Mouse (Mus musculus): ENCODE data around the gene Prpf4. TPM values are rescaled to one million over a fixed set of nuclear protein-coding genes. Genes with fewer than 3 reads are reported as not detected.

Gene Prpf4
- total and polyA plus RNA-seq, 3 experiments, result 18.1 to 33.7 (median 33.5) TPM

DNA sequence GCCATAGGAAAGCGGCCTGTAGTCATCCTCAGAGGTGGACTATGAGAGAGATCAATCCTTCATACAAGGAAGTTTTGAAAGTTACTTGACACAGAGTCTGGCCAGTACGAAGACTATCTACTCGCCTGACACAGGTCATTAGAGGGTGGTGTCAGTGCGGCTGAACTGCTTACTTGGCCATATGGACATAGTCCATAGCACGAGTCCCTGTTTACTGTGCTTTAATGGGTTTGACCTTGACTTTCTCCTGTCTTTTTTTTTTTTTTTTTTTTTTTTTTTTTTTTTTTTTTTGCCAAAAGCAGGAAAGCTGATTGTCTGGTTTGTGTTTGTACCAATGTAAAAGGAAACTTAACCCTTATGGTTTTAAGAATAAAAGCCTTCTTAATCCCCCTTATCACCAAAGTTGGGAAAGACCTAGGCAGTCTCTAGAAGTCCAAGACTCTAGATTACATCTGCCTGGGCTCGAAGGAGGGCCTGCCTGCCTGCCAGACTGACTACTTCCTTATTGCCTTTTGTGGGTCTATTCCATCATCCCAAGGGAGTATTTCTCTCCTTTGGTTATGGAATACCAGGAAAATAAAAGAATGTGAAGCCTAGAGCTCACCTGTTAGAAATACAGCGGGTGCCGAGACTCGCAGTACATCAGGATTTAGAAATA lies 28.7 kb upstream of the Prpf4 start:
- no peak overlapping the region for H3K4me2 ChIP-seq (ENCODE audit: insufficient read depth, low read depth, poor library complexity, severe bottlenecking)
- no peak overlapping the region for H3K4me3 ChIP-seq (replicated peaks in 1 of 3; ENCODE audit: low read depth in 2 of 3, low read length in 2 of 3, poor library complexity in 1 of 3)
- H3K4me1 ChIP-seq (ENCODE audit: control insufficient read depth in 1 of 2, insufficient read depth in 2 of 2), result peaks cover 0 to 3% of the 10 kb centered on the region in 2 experiments; a peak in 1 of 4 replicates
- no peak for DNase-seq (ENCODE audit: extremely low read depth)
- H3K36me3 ChIP-seq (replicated peaks in 1 of 2; ENCODE audit: control insufficient read depth in 1 of 2, insufficient read depth in 1 of 2, low read length in 1 of 2), result peaks cover 4 to 27% of the 10 kb centered on the region in 2 experiments
- in situ Hi-C loops (cut with MboI; ENCODE audit: low pct_ligation_motif_present, low pct_unique_long_range_greater_than_20kb, low sequenced_read_pairs) (no loop called here), dilution Hi-C loops (cut with MboI; ENCODE audit: extremely low pct_ligation_motif_present, extremely low pct_unique_long_range_greater_than_20kb, low sequenced_read_pairs) (no loop called here)
- no peak overlapping the region for H3K27ac ChIP-seq (ENCODE audit: insufficient read depth, low read depth)
- TF ChIP-seq RAD21 (IDR thresholded peaks at IDR 0.05; ENCODE audit: low read depth, low read length) (no peak), ZNF384 (IDR thresholded peaks at IDR 0.05; ENCODE audit: low read depth, low read length) (peak; percentile 50; the same call in 1 of the 2 replicates), TBP (conservative IDR thresholded peaks at IDR 0.05; ENCODE audit: low read depth, low read length) (no peak)
- H3K9ac ChIP-seq (ENCODE audit: insufficient read depth, low read depth), result no peak overlapping the region
- H3K27me3 ChIP-seq (replicated peaks), result no peaks in the 10 kb centered on the region
- H3K9me3 ChIP-seq (replicated peaks; ENCODE audit: low read length), result no peaks in the 10 kb centered on the region
- H3K79me2 ChIP-seq (replicated peaks; ENCODE audit: control insufficient read depth, extremely low read depth, insufficient read depth, poor library complexity, severe bottlenecking), result no peaks in the 10 kb centered on the region; the same call in 1 of the 2 replicates

DNA sequence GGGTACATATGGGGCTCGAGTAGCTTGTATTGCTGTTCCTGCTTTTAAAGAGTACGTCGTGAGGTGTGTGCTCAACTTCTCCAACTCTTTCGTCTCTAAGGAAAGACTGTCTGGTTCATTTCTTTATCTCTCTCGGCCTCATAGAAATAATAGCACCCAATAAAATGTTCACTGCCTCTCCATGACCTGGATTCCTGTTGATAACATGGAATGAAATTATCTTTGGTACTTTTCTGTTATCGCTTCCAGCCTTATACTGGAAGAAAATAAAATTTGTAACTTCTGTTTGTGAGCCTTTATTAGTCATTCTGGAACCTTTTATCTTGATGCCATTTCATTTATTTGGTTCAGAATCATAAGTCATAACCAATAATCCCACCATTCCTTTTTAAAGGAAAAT lies 25.4 kb upstream of the Prpf4 start:
- H3K9ac ChIP-seq (ENCODE audit: insufficient read depth, low read depth), result no peak overlapping the region
- TF ChIP-seq ZC3H11A (IDR thresholded peaks at IDR 0.05; ENCODE audit: low read depth, low read length), result no peak
- no peak for TF ChIP-seq POLR2AphosphoS2 (IDR thresholded peaks at IDR 0.05; ENCODE audit: low read depth, low read length)
- in situ Hi-C loops (cut with MboI; ENCODE audit: low pct_ligation_motif_present, low pct_unique_long_range_greater_than_20kb, low sequenced_read_pairs) (no loop called here), dilution Hi-C loops (cut with MboI; ENCODE audit: extremely low pct_ligation_motif_present, extremely low pct_unique_long_range_greater_than_20kb, low sequenced_read_pairs) (no loop called here)
- no peaks in the 10 kb centered on the region for H3K4me1 ChIP-seq (ENCODE audit: control insufficient read depth in 1 of 2, insufficient read depth in 2 of 2)
- DNase-seq (ENCODE audit: extremely low read depth), result no peak
- no peaks in the 10 kb centered on the region for H3K27me3 ChIP-seq (replicated peaks)
- H3K4me3 ChIP-seq (replicated peaks in 1 of 3; ENCODE audit: low read depth in 2 of 3, low read length in 2 of 3, poor library complexity in 1 of 3), result no peak overlapping the region
- no peak overlapping the region for H3K4me2 ChIP-seq (ENCODE audit: insufficient read depth, low read depth, poor library complexity, severe bottlenecking)
- no peaks in the 10 kb centered on the region; the same call in 1 of the 2 replicates for H3K79me2 ChIP-seq (replicated peaks; ENCODE audit: control insufficient read depth, extremely low read depth, insufficient read depth, poor library complexity, severe bottlenecking)
- H3K9me3 ChIP-seq (replicated peaks; ENCODE audit: low read length), result no peaks in the 10 kb centered on the region
- peaks cover 11 to 44% of the 10 kb centered on the region in 2 experiments for H3K36me3 ChIP-seq (replicated peaks in 1 of 2; ENCODE audit: control insufficient read depth in 1 of 2, insufficient read depth in 1 of 2, low read length in 1 of 2)
- no peak overlapping the region for H3K27ac ChIP-seq (ENCODE audit: insufficient read depth, low read depth)

DNA sequence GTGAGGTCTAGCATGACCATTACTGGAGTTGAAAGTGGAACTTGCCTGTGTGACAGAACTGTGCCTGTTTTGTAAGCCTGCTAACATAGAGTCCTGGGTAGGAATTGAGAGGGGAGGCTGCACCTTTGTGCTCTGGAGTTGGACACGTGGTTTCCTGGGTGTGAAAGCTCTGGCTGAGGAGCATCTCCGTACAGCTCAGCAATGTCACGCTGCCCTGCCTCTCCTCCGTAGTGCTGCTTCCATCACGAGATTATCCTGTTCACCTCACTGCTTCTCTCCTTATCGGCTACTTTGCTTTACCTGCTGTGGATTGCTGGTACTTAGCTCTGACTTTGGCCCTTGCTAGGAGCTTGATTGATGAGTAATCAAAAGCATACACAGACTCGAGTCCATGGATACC lies 24.8 kb upstream of the Prpf4 start:
- in situ Hi-C loops (cut with MboI; ENCODE audit: low pct_ligation_motif_present, low pct_unique_long_range_greater_than_20kb, low sequenced_read_pairs) (no loop called here), dilution Hi-C loops (cut with MboI; ENCODE audit: extremely low pct_ligation_motif_present, extremely low pct_unique_long_range_greater_than_20kb, low sequenced_read_pairs) (no loop called here)
- no peak for TF ChIP-seq JUN (IDR thresholded peaks at IDR 0.05; ENCODE audit: insufficient read depth, low read depth, low read length)
- no peak for TF ChIP-seq MAFK (IDR thresholded peaks at IDR 0.05; ENCODE audit: insufficient replicate concordance, low read length)
- TF ChIP-seq RCOR1 (conservative IDR thresholded peaks at IDR 0.05; ENCODE audit: low read depth, low read length), result no peak
- TF ChIP-seq CTCF (conservative IDR thresholded peaks at IDR 0.05 in 1 of 2, IDR thresholded peaks at IDR 0.05 in 1 of 2; ENCODE audit: low read depth in 2 of 2, low read length in 2 of 2), result no peak
- TF ChIP-seq ZC3H11A (IDR thresholded peaks at IDR 0.05; ENCODE audit: low read depth, low read length), result no peak
- no peak for TF ChIP-seq JUND (conservative IDR thresholded peaks at IDR 0.05; ENCODE audit: low read depth, low read length)
- TF ChIP-seq USF2 (conservative IDR thresholded peaks at IDR 0.05; ENCODE audit: low read depth, low read length), result no peak
- no peak for TF ChIP-seq ZKSCAN1 (IDR thresholded peaks at IDR 0.05; ENCODE audit: borderline replicate concordance, low read depth, low read length)
- no peak for TF ChIP-seq UBTF (IDR thresholded peaks at IDR 0.05; ENCODE audit: low read depth, low read length)
- TF ChIP-seq BHLHE40 (IDR thresholded peaks at IDR 0.05; ENCODE audit: low read depth, low read length), result no peak
- TF ChIP-seq TCF12 (IDR thresholded peaks at IDR 0.05; ENCODE audit: low read depth, low read length), result no peak
- no peak for TF ChIP-seq PAX5 (IDR thresholded peaks at IDR 0.05; ENCODE audit: low read length)
- no peak for TF ChIP-seq NRF1 (IDR thresholded peaks at IDR 0.05; ENCODE audit: low read depth, low read length)
- no peak for TF ChIP-seq RAD21 (IDR thresholded peaks at IDR 0.05; ENCODE audit: low read depth, low read length)
- TF ChIP-seq NELFE (IDR thresholded peaks at IDR 0.05; ENCODE audit: low read depth, low read length), result no peak
- TF ChIP-seq E2F4 (IDR thresholded peaks at IDR 0.05; ENCODE audit: insufficient replicate concordance, low read depth, low read length), result no peak
- TF ChIP-seq MAZ (IDR thresholded peaks at IDR 0.05; ENCODE audit: low read depth, low read length), result no peak
- no peak for TF ChIP-seq SMC3 (IDR thresholded peaks at IDR 0.05; ENCODE audit: low read depth, low read length)
- no peak for TF ChIP-seq USF1 (IDR thresholded peaks at IDR 0.05; ENCODE audit: low read depth, low read length)
- Histone ChIP-seq H3K4me3 (replicated peaks in 1 of 3; ENCODE audit: low read depth in 2 of 3, low read length in 2 of 3, poor library complexity in 1 of 3) (no peak overlapping the region), H3K79me2 (replicated peaks; ENCODE audit: control insufficient read depth, extremely low read depth, insufficient read depth, poor library complexity, severe bottlenecking) (no peaks in the 10 kb centered on the region; the same call in 1 of the 2 replicates), H3K9me3 (replicated peaks; ENCODE audit: low read length) (no peaks in the 10 kb centered on the region), H3K9ac (ENCODE audit: insufficient read depth, low read depth) (no peak overlapping the region), H3K27me3 (replicated peaks) (no peaks in the 10 kb centered on the region), H3K4me2 (ENCODE audit: insufficient read depth, low read depth, poor library complexity, severe bottlenecking) (no peak overlapping the region), H3K4me1 (ENCODE audit: control insufficient read depth in 1 of 2, insufficient read depth in 2 of 2) (no peaks in the 10 kb centered on the region), H3K36me3 (replicated peaks in 1 of 2; ENCODE audit: control insufficient read depth in 1 of 2, insufficient read depth in 1 of 2, low read length in 1 of 2) (peaks cover 16 to 47% of the 10 kb centered on the region in 2 experiments), H3K27ac (ENCODE audit: insufficient read depth, low read depth) (no peak overlapping the region)
- no peak for DNase-seq (ENCODE audit: extremely low read depth)
